Mouse (Mus musculus): ENCODE measurements around the gene Il1rap. TPM values are rescaled to one million over a fixed set of nuclear protein-coding genes. Genes with fewer than 3 reads are reported as not detected.
A peak's percentile ranks its signal among the peaks of the same experiment; 100 is the strongest.

Il1rap gene
- polyA plus RNA-seq, 1 experiment from 2014 or later = 8.6 TPM

- H3K36me3 ChIP-seq (ENCODE audit: control insufficient read depth, insufficient read depth, low read length) = no peaks in the 10 kb centered on the region
- no peak overlapping the region for H3K9ac ChIP-seq (ENCODE audit: low read depth, low read length)
- no peaks in the 10 kb centered on the region for H3K4me1 ChIP-seq (ENCODE audit: control insufficient read depth, insufficient read depth, low read length)
- ATAC-seq = no peak
- no peaks in the 10 kb centered on the region for H3K9me3 ChIP-seq (replicated peaks; ENCODE audit: control insufficient read depth, low read length, poor library complexity, severe bottlenecking)
- WGBS = 82% methylated on average over 8 of the region's 8 CpGs
- no peak overlapping the region for H3K4me3 ChIP-seq (ENCODE audit: low read depth, low read length)
- H3K27me3 ChIP-seq (ENCODE audit: control insufficient read depth, insufficient read depth, low read depth, low read length) = no peaks in the 10 kb centered on the region
- no peak overlapping the region for H3K4me2 ChIP-seq (ENCODE audit: low read length)
- no peak overlapping the region for H3K27ac ChIP-seq (ENCODE audit: low read length)
Observed at GRCm38 (mm10) chr16:26700440-26701103, 119.1 kb downstream of the Il1rap start.

DNA sequence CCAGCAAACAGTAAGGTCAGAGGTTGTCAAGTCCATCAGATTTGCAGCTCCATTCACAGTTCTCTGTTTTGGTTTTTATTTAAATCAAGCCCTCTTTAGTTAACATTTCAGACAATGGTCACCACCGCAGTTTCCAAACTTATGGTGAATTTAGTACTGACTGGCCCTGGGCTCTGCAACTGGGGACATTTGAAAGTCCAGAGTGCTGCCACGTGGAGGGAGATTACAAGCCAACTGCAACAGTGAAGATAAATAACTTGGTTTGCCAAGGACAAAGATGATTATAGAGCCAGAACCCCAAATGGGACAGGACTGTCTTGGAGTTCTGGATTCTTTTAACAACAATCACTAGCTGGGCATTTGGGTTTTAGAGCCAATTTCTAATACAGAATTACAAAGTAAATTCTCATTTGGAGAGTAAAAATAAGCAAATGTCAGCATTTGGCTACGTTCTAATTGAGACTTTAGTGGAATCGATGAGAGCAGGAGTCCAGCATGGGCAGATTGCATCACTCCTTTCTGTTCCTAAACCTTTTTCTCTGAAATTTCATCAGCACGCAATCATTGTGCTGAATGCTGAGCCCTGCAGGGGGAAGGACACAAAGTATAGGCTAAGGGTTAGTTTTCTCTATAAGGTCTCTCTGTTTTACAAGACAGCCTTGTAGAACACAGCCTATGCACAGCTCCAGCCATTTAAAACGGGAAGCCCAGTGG, 124.3 kb downstream of the Il1rap start:
- Histone ChIP-seq H3K9me3 (replicated peaks; ENCODE audit: control insufficient read depth, low read length, poor library complexity, severe bottlenecking) (no peaks in the 10 kb centered on the region), H3K4me3 (ENCODE audit: low read depth, low read length) (no peak overlapping the region), H3K27me3 (ENCODE audit: control insufficient read depth, insufficient read depth, low read depth, low read length) (no peaks in the 10 kb centered on the region), H3K27ac (ENCODE audit: low read length) (no peak overlapping the region), H3K4me1 (ENCODE audit: control insufficient read depth, insufficient read depth, low read length) (no peaks in the 10 kb centered on the region), H3K36me3 (ENCODE audit: control insufficient read depth, insufficient read depth, low read length) (no peaks in the 10 kb centered on the region), H3K4me2 (ENCODE audit: low read length) (no peak overlapping the region), H3K9ac (ENCODE audit: low read depth, low read length) (no peak overlapping the region)
- no peak for ATAC-seq
- 74% methylated on average over 6 of the region's 6 CpGs for WGBS

DNA sequence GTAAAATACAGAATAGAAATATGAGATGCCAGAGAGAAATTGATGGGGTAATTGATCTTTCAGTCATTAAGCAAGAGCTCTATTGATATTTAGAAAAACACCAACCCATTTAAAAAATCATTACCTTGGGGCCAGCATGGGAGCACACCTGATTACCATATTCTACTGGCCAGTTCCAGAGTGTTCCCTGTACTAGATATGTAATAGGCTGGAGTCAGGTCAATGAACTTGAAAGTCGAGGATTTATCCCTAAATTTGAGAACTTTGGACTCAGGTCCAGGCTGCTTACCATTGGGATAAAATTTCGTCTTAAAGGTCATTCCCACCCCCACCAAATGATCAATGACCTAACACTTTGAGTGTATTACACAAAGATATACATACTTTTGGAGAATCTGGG, 125.0 kb downstream of the Il1rap start:
- Histone ChIP-seq H3K36me3 (ENCODE audit: control insufficient read depth, insufficient read depth, low read length) (no peaks in the 10 kb centered on the region), H3K4me2 (ENCODE audit: low read length) (no peak overlapping the region), H3K4me1 (ENCODE audit: control insufficient read depth, insufficient read depth, low read length) (no peaks in the 10 kb centered on the region), H3K4me3 (ENCODE audit: low read depth, low read length) (no peak overlapping the region), H3K9ac (ENCODE audit: low read depth, low read length) (no peak overlapping the region), H3K9me3 (replicated peaks; ENCODE audit: control insufficient read depth, low read length, poor library complexity, severe bottlenecking) (no peaks in the 10 kb centered on the region), H3K27me3 (ENCODE audit: control insufficient read depth, insufficient read depth, low read depth, low read length) (no peaks in the 10 kb centered on the region), H3K27ac (ENCODE audit: low read length) (no peak overlapping the region)
- WGBS = 73% methylated on average over 2 of the region's 2 CpGs
- no peak for ATAC-seq

GRCm38 (mm10) chr16:26710922-26711321, 129.4 kb downstream of the Il1rap start:
- Histone ChIP-seq H3K4me2 (ENCODE audit: low read length) (no peak overlapping the region), H3K36me3 (ENCODE audit: control insufficient read depth, insufficient read depth, low read length) (no peaks in the 10 kb centered on the region), H3K9ac (ENCODE audit: low read depth, low read length) (no peak overlapping the region), H3K4me1 (ENCODE audit: control insufficient read depth, insufficient read depth, low read length) (no peaks in the 10 kb centered on the region), H3K9me3 (replicated peaks; ENCODE audit: control insufficient read depth, low read length, poor library complexity, severe bottlenecking) (no peaks in the 10 kb centered on the region), H3K27me3 (ENCODE audit: control insufficient read depth, insufficient read depth, low read depth, low read length) (no peaks in the 10 kb centered on the region), H3K27ac (ENCODE audit: low read length) (no peak overlapping the region), H3K4me3 (ENCODE audit: low read depth, low read length) (no peak overlapping the region)
- 88% methylated on average over 3 of the region's 3 CpGs for WGBS
- ATAC-seq = no peak

- H3K9me3 ChIP-seq (replicated peaks; ENCODE audit: control insufficient read depth, low read length, poor library complexity, severe bottlenecking) = no peaks in the 10 kb centered on the region
- H3K4me3 ChIP-seq (ENCODE audit: low read depth, low read length) = no peak overlapping the region
- no peaks in the 10 kb centered on the region for H3K36me3 ChIP-seq (ENCODE audit: control insufficient read depth, insufficient read depth, low read length)
- no peak overlapping the region for H3K27ac ChIP-seq (ENCODE audit: low read length)
- ATAC-seq = peak; percentile 56; the same call in 1 of the 2 replicates
- H3K27me3 ChIP-seq (ENCODE audit: control insufficient read depth, insufficient read depth, low read depth, low read length) = no peaks in the 10 kb centered on the region
- no peak overlapping the region for H3K9ac ChIP-seq (ENCODE audit: low read depth, low read length)
- H3K4me1 ChIP-seq (ENCODE audit: control insufficient read depth, insufficient read depth, low read length) = no peaks in the 10 kb centered on the region
- no peak overlapping the region for H3K4me2 ChIP-seq (ENCODE audit: low read length)
- 76% methylated on average over 5 of the region's 5 CpGs for WGBS
Observed at GRCm38 (mm10) chr16:26713538-26714316, 132.2 kb downstream of the Il1rap start.

- H3K4me1 ChIP-seq (ENCODE audit: control insufficient read depth, insufficient read depth, low read length) = no peaks in the 10 kb centered on the region
- H3K27me3 ChIP-seq (ENCODE audit: control insufficient read depth, insufficient read depth, low read depth, low read length) = no peaks in the 10 kb centered on the region
- no peak overlapping the region for H3K9ac ChIP-seq (ENCODE audit: low read depth, low read length)
- ATAC-seq = 0 out of 2 replicates have a peak, but pooled peaks have one; percentile 36
- H3K4me2 ChIP-seq (ENCODE audit: low read length) = no peak overlapping the region
- H3K4me3 ChIP-seq (ENCODE audit: low read depth, low read length) = no peak overlapping the region
- 84% methylated on average over 11 of the region's 11 CpGs for WGBS
- H3K36me3 ChIP-seq (ENCODE audit: control insufficient read depth, insufficient read depth, low read length) = no peaks in the 10 kb centered on the region
- no peak overlapping the region for H3K27ac ChIP-seq (ENCODE audit: low read length)
- no peaks in the 10 kb centered on the region for H3K9me3 ChIP-seq (replicated peaks; ENCODE audit: control insufficient read depth, low read length, poor library complexity, severe bottlenecking)
Observed at GRCm38 (mm10) chr16:26722464-26722863, 141.0 kb downstream of the Il1rap start.

DNA sequence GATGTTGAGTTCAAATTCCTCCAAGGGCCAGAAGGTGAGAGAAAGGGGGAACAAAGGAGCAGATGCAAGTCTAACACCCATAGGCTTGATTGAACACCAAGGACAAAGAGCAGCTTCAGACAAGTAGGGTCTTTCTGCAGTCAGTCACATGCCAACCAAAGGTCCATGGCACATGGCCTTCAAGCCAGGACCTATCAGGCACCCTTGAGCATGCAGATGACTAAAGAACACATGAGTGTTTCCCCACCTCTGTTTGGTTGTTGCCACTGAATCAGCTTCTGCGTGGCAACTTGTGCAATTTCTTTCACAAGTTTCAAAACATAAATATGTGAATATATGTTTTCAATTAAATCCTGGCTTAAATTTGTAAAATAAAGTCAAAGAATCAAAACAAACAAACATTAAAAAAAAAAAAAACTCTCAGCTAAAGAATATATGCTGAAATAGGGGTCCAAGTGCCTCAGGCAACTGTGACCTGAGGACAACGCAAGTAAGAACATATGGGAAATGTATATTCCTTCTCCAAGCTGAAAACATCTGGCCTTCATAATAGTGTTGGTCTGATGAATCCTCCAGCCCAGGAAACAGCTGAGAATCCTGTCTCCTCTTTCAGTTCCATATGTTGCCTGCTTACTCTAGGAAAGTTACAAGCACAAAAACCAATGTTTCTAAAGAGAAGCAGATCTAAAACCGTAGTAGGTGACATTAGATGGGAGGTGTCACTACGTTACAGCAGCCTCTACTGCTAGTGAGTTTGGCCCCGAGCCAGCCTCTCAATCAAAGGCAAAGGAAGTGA, 142.6 kb downstream of the Il1rap start:
- no peaks in the 10 kb centered on the region for H3K27me3 ChIP-seq (ENCODE audit: control insufficient read depth, insufficient read depth, low read depth, low read length)
- no peak for ATAC-seq
- no peak overlapping the region for H3K4me3 ChIP-seq (ENCODE audit: low read depth, low read length)
- H3K4me1 ChIP-seq (ENCODE audit: control insufficient read depth, insufficient read depth, low read length) = no peaks in the 10 kb centered on the region
- 82% methylated on average over 5 of the region's 5 CpGs for WGBS
- H3K27ac ChIP-seq (ENCODE audit: low read length) = no peak overlapping the region
- no peak overlapping the region for H3K4me2 ChIP-seq (ENCODE audit: low read length)
- H3K9me3 ChIP-seq (replicated peaks; ENCODE audit: control insufficient read depth, low read length, poor library complexity, severe bottlenecking) = no peaks in the 10 kb centered on the region
- no peak overlapping the region for H3K9ac ChIP-seq (ENCODE audit: low read depth, low read length)
- no peaks in the 10 kb centered on the region for H3K36me3 ChIP-seq (ENCODE audit: control insufficient read depth, insufficient read depth, low read length)

GRCm38 (mm10) chr16:26728139-26728538, 146.6 kb downstream of the Il1rap start:
- H3K4me2 ChIP-seq (ENCODE audit: low read length) = no peak overlapping the region
- H3K9ac ChIP-seq (ENCODE audit: low read depth, low read length) = no peak overlapping the region
- no peaks in the 10 kb centered on the region for H3K27me3 ChIP-seq (ENCODE audit: control insufficient read depth, insufficient read depth, low read depth, low read length)
- 85% methylated on average over 3 of the region's 3 CpGs for WGBS
- no peak overlapping the region for H3K4me3 ChIP-seq (ENCODE audit: low read depth, low read length)
- no peaks in the 10 kb centered on the region for H3K4me1 ChIP-seq (ENCODE audit: control insufficient read depth, insufficient read depth, low read length)
- no peaks in the 10 kb centered on the region for H3K36me3 ChIP-seq (ENCODE audit: control insufficient read depth, insufficient read depth, low read length)
- no peaks in the 10 kb centered on the region for H3K9me3 ChIP-seq (replicated peaks; ENCODE audit: control insufficient read depth, low read length, poor library complexity, severe bottlenecking)
- no peak overlapping the region for H3K27ac ChIP-seq (ENCODE audit: low read length)
- no peak for ATAC-seq
